Mouse (Mus musculus): Measurements from ENCODE around the gene Slc19a1.

GRCm38 (mm10) chr10:77098619-77099018 is 66.6 kb downstream of the Slc19a1 start:
- TF ChIP-seq EP300 (IDR thresholded peaks at IDR 0.05) (no peak), CTCF (IDR thresholded peaks at IDR 0.05) (no peak)

All from lung, postnatal 0 days (tissue).